Mouse (Mus musculus) testis, adult 2 months (tissue): ENCODE data around the gene Pld2.

ENCODE experiments used
- CTCF ChIP-seq: fragments of 200-500 bp; IDR thresholded peaks from 2 replicates; pipeline ENCODE4 v1.5.1; 2012; ENCODE audit warnings: low read depth, mild to moderate bottlenecking, inconsistent platforms, low read length, moderate library complexity; ENCODE audit not compliant: control insufficient read depth, insufficient read depth, insufficient replicate concordance
- POLR2A ChIP-seq: fragments of 200-500 bp; IDR thresholded peaks from 2 replicates; pipeline ENCODE4 v1.6.1; 2012; ENCODE audit warnings: low read depth, mild to moderate bottlenecking, inconsistent platforms, low read length, moderate library complexity; ENCODE audit not compliant: control insufficient read depth

DNA sequence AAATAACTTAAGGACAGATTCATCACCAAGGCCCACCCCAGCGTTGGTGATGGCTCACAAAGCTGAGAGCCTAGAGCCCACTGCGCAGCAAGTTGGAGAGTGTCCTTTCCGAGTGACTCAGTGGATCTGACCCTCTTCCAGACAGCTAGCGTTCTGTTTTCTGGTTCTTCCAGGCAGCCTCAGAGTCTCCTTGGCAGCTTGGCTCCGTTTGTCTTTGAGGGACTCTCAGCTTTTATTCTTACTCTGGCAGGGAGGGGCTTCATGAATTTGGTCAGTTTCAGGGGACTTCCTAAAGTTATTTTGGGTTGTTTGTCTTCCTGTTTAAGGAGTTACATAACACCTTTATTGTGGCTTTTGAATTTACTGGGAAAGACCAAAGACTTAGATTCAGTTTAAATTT is 47.1 kb downstream of the Pld2 start:
- TF ChIP-seq CTCF (no peak), POLR2A (no peak)
